Mouse (Mus musculus): ENCODE measurements at regions not wholly inside any gene's neighbourhood (a gene's known extent, or its start where the extent isn't known, plus 50 kb on each side); places are given as distances from the start of the nearest gene placed in this dataset.

- TF ChIP-seq MAFK (IDR thresholded peaks at IDR 0.05; ENCODE audit: borderline replicate concordance, low read depth, low read length) (no peak), ZKSCAN1 (IDR thresholded peaks at IDR 0.05; ENCODE audit: low read depth, low read length) (no peak), TBP (IDR thresholded peaks at IDR 0.05; ENCODE audit: low read depth, low read length) (no peak)
These were observed 141.2 kb downstream of the Gm9817 start for GRCm38 (mm10) chr13:45219671-45220070.
